Mouse (Mus musculus) adrenal gland, adult 8-10 months (tissue): ENCODE measurements at regions not wholly inside any gene's neighbourhood (a gene's known extent, or its start where the extent isn't known, plus 50 kb on each side); places are given as distances from the start of the nearest gene placed in this dataset.

Experiments used
- DNase-seq: peaks from one replicate; pipeline ENCODE4 v3.0.0; 2022

- DNase-seq = no peak
These were observed 137.8 kb downstream of the Ets2 start for GRCm38 (mm10) chr16:95839512-95840253.

GRCm38 (mm10) chr16:95838886-95839430 is 137.1 kb downstream of the Ets2 start:
- DNase-seq = no peak

GRCm38 (mm10) chr16:95838478-95838846 is 136.6 kb downstream of the Ets2 start:
- no peak for DNase-seq

DNA sequence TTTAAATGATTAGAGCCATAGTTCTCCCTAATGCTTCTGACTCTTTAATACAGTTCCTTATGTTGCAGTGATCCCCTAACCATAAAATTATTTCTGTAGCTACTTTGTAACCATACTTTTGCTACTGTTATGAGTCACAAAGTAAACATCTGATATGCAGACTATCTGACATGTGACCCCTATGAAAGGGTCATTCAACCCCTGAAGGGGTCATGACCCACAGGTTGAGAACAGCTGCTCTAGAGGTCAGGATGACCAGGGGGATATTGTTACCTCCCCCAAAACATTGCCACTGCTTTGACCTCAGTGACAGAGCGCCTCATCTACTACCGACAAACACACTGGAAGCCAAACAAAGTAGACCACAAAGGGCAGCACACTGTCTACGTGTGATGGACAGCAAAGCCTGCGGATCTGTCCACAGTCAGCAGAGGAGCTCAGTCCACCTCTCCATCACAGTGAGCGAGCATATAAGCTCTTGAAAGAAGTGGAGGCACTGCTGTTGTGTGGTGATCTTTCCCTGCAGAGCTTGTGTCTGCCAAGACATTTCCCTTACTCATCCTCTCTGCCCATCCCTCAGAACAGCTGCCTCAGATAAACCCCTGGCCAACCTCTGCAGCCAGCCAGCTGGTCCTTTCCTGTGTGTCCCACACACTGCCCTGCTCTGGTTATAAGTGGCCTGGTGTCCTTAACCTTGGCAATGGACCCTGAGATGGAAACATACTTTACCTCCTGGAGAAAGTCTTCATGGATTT is 136.0 kb downstream of the Ets2 start:
- DNase-seq = no peak

DNA sequence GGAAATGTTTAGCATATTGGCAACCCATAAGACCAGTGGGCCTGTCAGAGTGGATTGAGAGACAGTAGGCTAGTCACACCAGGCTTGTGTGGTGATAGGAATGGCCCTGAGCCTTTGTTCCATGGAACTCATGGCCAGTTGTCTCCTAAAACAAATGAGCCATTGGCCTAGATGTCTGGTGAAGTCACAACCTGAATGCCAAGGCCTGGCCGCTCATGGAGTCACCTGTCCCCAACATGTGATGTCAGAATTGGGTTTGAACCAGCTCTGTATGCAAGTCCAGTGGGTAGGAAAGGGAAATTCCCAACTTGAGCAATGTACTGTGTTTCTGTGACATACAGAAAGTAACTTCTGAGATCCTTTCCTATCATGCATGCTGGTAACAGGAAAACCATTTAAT is 134.1 kb downstream of the Ets2 start:
- peak; percentile 68 for DNase-seq

DNA sequence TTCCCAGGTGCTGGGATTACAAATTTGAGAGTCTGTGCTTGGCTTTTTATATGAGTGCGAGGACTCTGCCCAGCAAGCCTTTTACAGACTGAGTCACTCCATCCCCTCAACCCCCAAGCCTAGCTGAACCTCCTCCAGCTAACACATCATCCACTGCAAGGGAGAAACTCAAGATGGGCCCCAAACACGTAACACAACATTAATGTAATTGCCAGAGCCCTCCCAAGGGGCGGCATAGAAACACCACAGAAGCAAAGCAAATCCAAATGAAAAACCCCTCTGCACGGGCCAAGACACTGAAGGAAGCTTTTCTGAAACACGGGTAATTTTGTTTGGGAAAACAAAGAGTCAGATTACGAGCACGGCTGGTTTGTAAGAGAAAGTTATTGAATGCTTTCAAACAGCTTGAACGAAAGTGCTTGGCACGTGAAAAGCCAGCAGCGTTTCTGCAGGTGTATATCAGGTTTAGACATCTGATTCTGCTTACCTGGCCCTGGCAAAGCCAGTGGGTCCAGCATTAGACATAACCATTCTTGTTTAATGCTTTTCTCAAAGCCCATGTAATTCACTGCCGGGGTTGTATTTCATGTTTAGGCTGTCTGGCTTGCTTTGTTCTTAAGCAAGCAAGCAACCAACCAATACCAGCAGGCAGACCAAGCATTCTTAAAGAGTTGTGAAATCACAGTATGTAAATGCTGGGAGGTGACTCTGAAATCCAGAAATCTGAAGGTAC is 132.8 kb downstream of the Ets2 start:
- no peak for DNase-seq

DNA sequence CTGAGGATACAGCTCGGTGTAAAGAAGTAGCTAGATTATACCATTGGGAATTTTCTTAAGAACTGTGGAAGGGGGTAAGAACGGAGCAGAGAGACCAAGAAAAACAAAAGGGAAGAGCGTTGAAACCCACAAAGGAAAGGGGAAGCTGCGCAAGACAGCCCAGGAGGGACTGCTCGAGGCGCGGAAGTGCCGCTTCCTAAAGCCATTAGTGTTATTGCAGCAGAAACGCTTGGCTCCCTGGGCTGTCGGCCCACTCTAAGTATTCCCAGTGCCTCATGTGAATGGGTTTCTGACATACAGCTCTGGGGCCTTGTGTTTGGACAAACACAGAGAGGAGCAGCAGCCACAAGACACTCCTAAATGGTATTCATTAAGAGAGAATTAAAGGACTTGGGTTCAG is 131.6 kb downstream of the Ets2 start:
- DNase-seq = no peak

- no peak for DNase-seq
These were observed 130.5 kb downstream of the Ets2 start for GRCm38 (mm10) chr16:95832346-95832739.

- peak; percentile 59 for DNase-seq
These were observed 129.9 kb downstream of the Ets2 start for GRCm38 (mm10) chr16:95831566-95832345.

DNA sequence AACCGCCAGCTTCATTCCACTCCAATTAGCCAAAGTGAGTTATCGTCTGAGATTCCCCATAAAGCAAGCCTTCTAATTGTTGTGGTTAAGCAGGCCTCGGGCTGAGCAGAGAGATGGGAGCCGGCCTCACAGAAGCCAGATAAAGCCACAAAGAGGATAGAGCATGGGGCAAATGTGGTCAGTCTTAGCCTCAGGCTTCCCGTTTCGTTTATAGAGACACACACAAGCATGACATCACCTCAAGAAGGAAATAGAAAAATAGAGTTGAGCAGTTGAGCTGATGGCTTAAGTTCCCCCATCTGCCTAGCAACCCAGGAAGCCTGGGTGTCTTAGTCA is 125.5 kb downstream of the Ets2 start:
- no peak for DNase-seq

DNA sequence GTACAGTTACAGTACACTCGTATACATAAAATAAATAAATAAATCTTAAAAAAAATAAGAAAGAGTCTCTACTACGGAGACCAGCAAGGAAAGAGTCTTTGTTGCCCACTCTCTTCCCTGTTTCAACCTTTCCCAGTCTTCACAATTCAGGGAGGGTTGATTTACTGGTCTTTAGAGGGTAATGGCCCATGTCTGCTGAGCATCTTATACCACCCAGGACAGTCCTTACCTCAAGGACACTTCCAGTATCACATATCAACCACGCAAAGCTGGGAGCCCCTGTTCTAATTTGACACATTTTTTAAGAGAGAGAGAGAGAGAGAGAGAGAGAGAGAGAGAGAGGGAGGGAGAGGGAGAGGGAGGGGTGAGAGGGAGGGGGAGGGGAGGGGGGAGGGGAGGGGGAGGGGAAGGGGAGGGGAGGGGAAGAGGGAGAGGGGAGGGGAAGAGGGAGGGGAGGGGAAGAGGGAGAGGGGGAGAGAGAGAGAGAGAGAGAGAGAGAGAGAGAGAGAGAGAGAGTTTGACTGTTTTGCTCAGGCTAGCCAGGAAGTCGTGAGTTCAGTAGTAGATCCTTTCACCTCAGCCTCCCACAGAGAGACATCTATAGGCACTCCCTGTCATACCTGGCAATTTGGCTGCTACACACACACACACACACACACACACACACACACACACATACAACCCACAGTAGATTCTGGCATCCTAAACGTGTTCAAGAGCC is 125.0 kb downstream of the Ets2 start:
- DNase-seq = no peak

- no peak for DNase-seq
These were observed 123.8 kb downstream of the Ets2 start for GRCm38 (mm10) chr16:95825723-95826122.

- peak; percentile 52 for DNase-seq
These were observed 123.1 kb downstream of the Ets2 start for GRCm38 (mm10) chr16:95824720-95825534.

GRCm38 (mm10) chr16:95823803-95824202 is 121.9 kb downstream of the Ets2 start:
- DNase-seq = no peak

- DNase-seq = no peak
These were observed 119.2 kb downstream of the Ets2 start for GRCm38 (mm10) chr16:95821080-95821479.

GRCm38 (mm10) chr16:95820606-95821005 is 118.7 kb downstream of the Ets2 start:
- DNase-seq = no peak

- DNase-seq = no peak
These were observed 118.1 kb downstream of the Ets2 start for GRCm38 (mm10) chr16:95820013-95820412.

GRCm38 (mm10) chr16:95815966-95816365 is 114.1 kb downstream of the Ets2 start:
- no peak for DNase-seq

- DNase-seq = no peak
These were observed 113.4 kb downstream of the Ets2 start for GRCm38 (mm10) chr16:95815206-95815731.

DNA sequence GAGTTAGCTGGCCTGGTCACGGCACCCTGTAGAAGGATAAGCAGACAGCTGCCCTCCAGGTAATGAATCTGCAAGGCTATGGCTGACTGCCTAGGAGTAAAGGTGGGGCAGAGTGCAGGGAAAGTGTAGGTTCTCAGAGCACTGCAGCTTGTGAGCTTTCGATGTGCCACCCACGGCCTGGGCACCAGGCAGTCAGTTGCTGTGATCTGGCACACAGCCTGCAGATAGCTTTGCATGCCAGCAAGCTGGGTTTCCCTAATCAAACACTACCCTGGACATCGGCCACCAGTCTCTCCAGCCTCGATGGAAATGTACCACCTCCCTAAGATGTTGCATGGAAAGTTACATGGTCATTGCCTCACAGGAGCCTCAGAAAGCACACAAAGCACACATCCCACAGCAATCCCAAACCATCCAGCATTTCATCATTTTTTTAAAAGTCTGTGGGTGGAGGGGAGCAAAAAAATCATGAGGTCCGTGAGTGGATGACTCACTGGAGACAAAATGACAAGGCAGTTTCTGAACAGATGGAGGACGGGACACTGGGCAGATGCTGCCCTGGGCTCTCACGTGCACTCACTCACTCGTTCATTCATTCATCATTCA is 112.7 kb downstream of the Ets2 start:
- peak; percentile 68 for DNase-seq
